14 mouse cellular contexts compared by ENCODE assay signal in genomic region chr3:127757886-127758301, GRCm38 (mm10).
"Had no signal": no experiment of that assay in that cellular context is flagged by ENCODE, and none has a peak within 500 bp of the region (broad histone marks: within the 10 kb centered on the region; RNA-seq: fewer than 3 reads in every experiment).

No protein-coding gene starts in this region.

- H3K27ac ChIP-seq: left cerebral cortex, adult 2 months; limb, embryonic 10.5 days; midbrain, embryonic 15.5 days; neural tube, embryonic 12.5 days; stomach, embryonic 15.5 days had no signal

- H3K4me2 ChIP-seq: midbrain, embryonic 11.5 days; midbrain, embryonic 15.5 days; neural tube, embryonic 12.5 days; stomach, embryonic 15.5 days had no signal

- H3K36me3 ChIP-seq: limb, embryonic 10.5 days; midbrain, embryonic 15.5 days; neural tube, embryonic 12.5 days; stomach, embryonic 15.5 days had no signal

- H3K4me1 ChIP-seq: limb, embryonic 10.5 days; stomach, embryonic 15.5 days had no signal

- H3K9ac ChIP-seq: midbrain, embryonic 15.5 days; neural tube, embryonic 12.5 days; stomach, embryonic 15.5 days had no signal

- ATAC-seq: lung, postnatal 0 days; midbrain, embryonic 15.5 days had no signal

- H3K9me3 ChIP-seq: limb, embryonic 10.5 days; midbrain, embryonic 15.5 days; neural tube, embryonic 12.5 days; stomach, embryonic 15.5 days had no signal

- DNase-seq: kidney, adult 8-10 months; kidney, postnatal 25 days; lung, adult 2 months; lung, postnatal 36 days; retina, postnatal 1 day; right cerebral cortex, postnatal 14 days; thymus, postnatal 4 days had no signal

- H3K4me3 ChIP-seq: left cerebral cortex, adult 2 months; limb, embryonic 10.5 days; midbrain, embryonic 15.5 days; neural tube, embryonic 12.5 days; stomach, embryonic 15.5 days had no signal
